Mouse (Mus musculus) CH12.LX (cell line): ENCODE measurements around the gene Zfhx3.

ENCODE experiments used
- BHLHE40 ChIP-seq: IDR thresholded peaks from 2 replicates; pipeline ENCODE4 v1.6.1; 2011; ENCODE audit warnings: mild to moderate bottlenecking, low read depth, low read length, improper control_type of control experiment
- CHD2 ChIP-seq: IDR thresholded peaks from 2 replicates; pipeline ENCODE4 v1.6.1; 2011; ENCODE audit warnings: low read length, improper control_type of control experiment
- CTCF ChIP-seq, 2 experiments: IDR thresholded peaks in 1 of 2; conservative IDR thresholded peaks in 1 of 2; 2 replicates each; pipeline ENCODE4 v1.5.1; 2011 to 2012; ENCODE audit warnings: low read depth in 2 of 2, low read length in 2 of 2, improper control_type of control experiment in 1 of 2, inconsistent platforms in 1 of 2, mild to moderate bottlenecking in 1 of 2, moderate library complexity in 1 of 2
- HCFC1 ChIP-seq: IDR thresholded peaks from 2 replicates; pipeline ENCODE4 v1.6.1; 2012; ENCODE audit warnings: low read depth, mild to moderate bottlenecking, inconsistent platforms, low read length, improper control_type of control experiment
- MAFK ChIP-seq: IDR thresholded peaks from 2 replicates; pipeline ENCODE4 v1.6.1; 2011; ENCODE audit warnings: low read length, improper control_type of control experiment; ENCODE audit not compliant: insufficient replicate concordance
- POLR2A ChIP-seq: IDR thresholded peaks from 2 replicates; pipeline ENCODE4 v1.6.1; 2011; ENCODE audit warnings: low read depth, mild to moderate bottlenecking, improper control_type of control experiment, low read length
- USF1 ChIP-seq: IDR thresholded peaks from 2 replicates; pipeline ENCODE4 v1.6.1; 2014; ENCODE audit warnings: low read depth, mild to moderate bottlenecking, inconsistent platforms, low read length, improper control_type of control experiment
- ZC3H11A ChIP-seq: IDR thresholded peaks from 2 replicates; pipeline ENCODE4 v1.6.1; 2012; ENCODE audit warnings: low read depth, mild to moderate bottlenecking, inconsistent platforms, low read length, improper control_type of control experiment

GRCm38 (mm10) chr8:108645660-108646059, 703.2 kb downstream of the Zfhx3 start:
- TF ChIP-seq CTCF (conservative IDR thresholded peaks at IDR 0.05 in 1 of 2, IDR thresholded peaks at IDR 0.05 in 1 of 2; ENCODE audit: low read depth in 2 of 2, low read length in 2 of 2): no peak
- TF ChIP-seq USF1: no peak
- TF ChIP-seq CHD2: no peak
- no peak for TF ChIP-seq POLR2A
- no peak for TF ChIP-seq ZC3H11A
- TF ChIP-seq MAFK: no peak
- no peak for TF ChIP-seq HCFC1
- no peak for TF ChIP-seq BHLHE40
